Mouse (Mus musculus): ENCODE data around the gene Bcam.

- TF ChIP-seq CTCF (conservative IDR thresholded peaks at IDR 0.05; ENCODE audit: insufficient read depth, insufficient read length, low read depth, low read length), result no peak
- TF ChIP-seq POLR2A (IDR thresholded peaks at IDR 0.05; ENCODE audit: low read depth, low read length), result no peak
Observed at GRCm38 (mm10) chr7:19745971-19746370, 24.8 kb downstream of the Bcam start.
